Mouse (Mus musculus) G1E (cell line): Measurements from ENCODE around the gene Upf2.

Experiments used
- CTCF ChIP-seq: IDR thresholded peaks from 2 replicates; pipeline ENCODE4 v1.5.1; 2012; ENCODE audit warnings: low read depth, low read length, inconsistent platforms, mixed read lengths
- GATA1 ChIP-seq: IDR thresholded peaks from 2 replicates; pipeline ENCODE4 v1.6.1; 2012; ENCODE audit warnings: borderline replicate concordance, low read length, inconsistent platforms, mixed read lengths

- TF ChIP-seq CTCF (no peak), GATA1 (no peak)
These were observed 2.3 kb upstream of the Upf2 start for GRCm38 (mm10) chr2:5948964-5949363.
